Mouse (Mus musculus): ENCODE results near the gene Snap25. TPM values are rescaled to one million over a fixed set of nuclear protein-coding genes. Genes with fewer than 3 reads are reported as not detected.
A peak's percentile ranks its signal among the peaks of the same experiment; 100 is the strongest.

Snap25 gene
- polyA plus RNA-seq, 1 experiment from 2014 or later = 53.5 TPM

DNA sequence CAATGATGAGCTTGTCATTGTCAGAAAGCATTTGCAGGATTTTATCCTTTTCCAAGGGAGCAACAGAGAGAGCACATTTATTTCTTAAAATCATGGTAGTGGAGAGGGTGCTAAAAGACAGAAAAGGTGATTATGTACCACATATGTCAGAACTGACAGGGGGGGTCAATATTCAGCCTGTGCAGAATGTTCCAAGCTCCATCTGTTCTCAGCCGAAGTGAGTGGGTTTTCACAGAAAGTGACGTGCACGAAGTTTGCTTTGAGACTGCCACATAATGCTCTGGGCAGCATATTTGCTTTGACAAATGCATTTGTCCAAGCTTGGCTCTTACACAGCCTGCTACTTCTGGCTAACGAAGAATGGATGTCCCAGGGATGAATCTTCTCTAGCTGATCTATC is 71.1 kb downstream of the Snap25 start:
- ATAC-seq (no peak; the same call in 1 of the 2 replicates), DNase-seq (ENCODE audit: low spot score) (no peak)
- H3K27me3 ChIP-seq (replicated peaks; ENCODE audit: control insufficient read depth, insufficient read depth, low read length) = no peaks in the 10 kb centered on the region
- H3K9ac ChIP-seq (ENCODE audit: low read length) = no peak overlapping the region
- H3K4me2 ChIP-seq (ENCODE audit: low read length) = no peak overlapping the region
- H3K4me1 ChIP-seq (ENCODE audit: control insufficient read depth, insufficient read depth, low read length) = peaks cover 3% of the 10 kb centered on the region; the same call in 1 of the 2 replicates
- no peaks in the 10 kb centered on the region for H3K36me3 ChIP-seq (ENCODE audit: control insufficient read depth, insufficient read depth, low read length)
- no peaks in the 10 kb centered on the region for H3K9me3 ChIP-seq (replicated peaks; ENCODE audit: control insufficient read depth, low read length)
- WGBS = 68% methylated on average over 4 of the region's 4 CpGs
- H3K4me3 ChIP-seq (ENCODE audit: low read depth, low read length) = no peak overlapping the region
- H3K27ac ChIP-seq (ENCODE audit: low read depth, low read length) = no peak overlapping the region

DNA sequence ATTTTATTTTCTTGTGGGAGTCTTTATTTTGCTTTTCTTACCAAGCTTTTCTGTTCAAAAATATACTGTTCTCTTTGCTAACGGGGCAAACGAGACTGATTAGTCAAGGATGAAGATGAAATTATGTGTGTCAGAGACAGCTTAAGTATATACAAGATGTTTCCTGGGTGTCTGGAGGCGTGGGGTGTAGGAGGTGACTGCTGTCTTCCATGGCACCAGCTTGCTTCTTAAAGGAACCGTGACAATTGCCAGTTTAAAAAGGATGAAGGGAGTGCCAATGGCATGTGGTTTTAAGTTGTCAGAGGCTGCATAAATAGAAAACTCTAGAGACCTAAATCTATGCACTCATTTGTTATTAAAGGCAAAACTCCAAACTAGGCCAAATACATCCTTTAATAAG is 75.1 kb downstream of the Snap25 start:
- ATAC-seq (no peak), DNase-seq (ENCODE audit: low spot score) (no peak)
- Histone ChIP-seq H3K9ac (ENCODE audit: low read length) (no peak overlapping the region), H3K4me1 (ENCODE audit: control insufficient read depth, insufficient read depth, low read length) (no peaks in the 10 kb centered on the region), H3K27me3 (replicated peaks; ENCODE audit: control insufficient read depth, insufficient read depth, low read length) (no peaks in the 10 kb centered on the region), H3K36me3 (ENCODE audit: control insufficient read depth, insufficient read depth, low read length) (no peaks in the 10 kb centered on the region), H3K27ac (ENCODE audit: low read depth, low read length) (no peak overlapping the region), H3K9me3 (replicated peaks; ENCODE audit: control insufficient read depth, low read length) (no peaks in the 10 kb centered on the region), H3K4me2 (ENCODE audit: low read length) (no peak overlapping the region), H3K4me3 (ENCODE audit: low read depth, low read length) (no peak overlapping the region)
- 59% methylated on average over 4 of the region's 4 CpGs for WGBS

- H3K9me3 ChIP-seq (replicated peaks; ENCODE audit: control insufficient read depth, low read length) = no peaks in the 10 kb centered on the region
- H3K4me3 ChIP-seq (ENCODE audit: low read depth, low read length) = no peak overlapping the region
- DNase-seq (ENCODE audit: low spot score) = no peak
- no peaks in the 10 kb centered on the region for H3K4me1 ChIP-seq (ENCODE audit: control insufficient read depth, insufficient read depth, low read length)
- H3K36me3 ChIP-seq (ENCODE audit: control insufficient read depth, insufficient read depth, low read length) = no peaks in the 10 kb centered on the region
- H3K27ac ChIP-seq (ENCODE audit: low read depth, low read length) = no peak overlapping the region
- WGBS = 91% methylated on average over 1 of the region's 1 CpGs
- no peaks in the 10 kb centered on the region for H3K27me3 ChIP-seq (replicated peaks; ENCODE audit: control insufficient read depth, insufficient read depth, low read length)
- ATAC-seq = no peak
- no peak overlapping the region for H3K4me2 ChIP-seq (ENCODE audit: low read length)
- H3K9ac ChIP-seq (ENCODE audit: low read length) = no peak overlapping the region
Measured at GRCm38 (mm10) chr2:136796518-136796917, 83.3 kb downstream of the Snap25 start.

DNA sequence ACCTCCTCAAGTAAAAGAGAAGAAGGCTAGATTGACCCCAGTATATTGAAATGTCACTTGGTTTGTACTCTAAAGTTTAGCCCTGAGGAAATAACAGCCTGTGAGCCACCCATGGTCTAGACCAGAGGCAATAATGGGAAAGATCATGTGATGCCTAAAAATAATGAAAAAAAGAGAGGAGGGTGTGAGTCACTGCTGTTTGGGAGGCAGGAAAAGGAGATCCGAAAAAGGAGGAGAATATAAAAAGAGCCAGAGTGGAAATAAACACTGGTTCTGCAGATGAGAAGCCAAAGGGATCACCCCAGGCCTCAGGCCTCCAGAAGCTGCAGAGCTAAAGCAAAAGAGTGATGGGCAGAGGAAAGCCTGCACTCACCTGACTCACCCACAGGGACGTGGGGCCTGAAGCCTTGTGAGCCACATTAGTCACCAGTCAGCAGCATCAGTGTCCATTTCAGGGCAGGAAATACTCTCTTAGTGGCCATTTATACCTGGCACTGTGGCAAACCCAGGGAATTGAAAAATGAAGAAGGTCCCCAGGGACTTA is 85.7 kb downstream of the Snap25 start:
- Histone ChIP-seq H3K9me3 (replicated peaks; ENCODE audit: control insufficient read depth, low read length) (no peaks in the 10 kb centered on the region), H3K27ac (ENCODE audit: low read depth, low read length) (no peak overlapping the region), H3K4me1 (ENCODE audit: control insufficient read depth, insufficient read depth, low read length) (no peaks in the 10 kb centered on the region), H3K4me3 (ENCODE audit: low read depth, low read length) (no peak overlapping the region), H3K4me2 (ENCODE audit: low read length) (no peak overlapping the region), H3K36me3 (ENCODE audit: control insufficient read depth, insufficient read depth, low read length) (no peaks in the 10 kb centered on the region), H3K27me3 (replicated peaks; ENCODE audit: control insufficient read depth, insufficient read depth, low read length) (no peaks in the 10 kb centered on the region), H3K9ac (ENCODE audit: low read length) (no peak overlapping the region)
- WGBS = 69% methylated on average over 2 of the region's 2 CpGs
- ATAC-seq = no peak
- DNase-seq (ENCODE audit: low spot score) = no peak

GRCm38 (mm10) chr2:136801102-136801501 is 87.8 kb downstream of the Snap25 start:
- DNase-seq (ENCODE audit: low spot score) (no peak), ATAC-seq (no peak)
- no peaks in the 10 kb centered on the region for H3K4me1 ChIP-seq (ENCODE audit: control insufficient read depth, insufficient read depth, low read length)
- H3K27me3 ChIP-seq (replicated peaks; ENCODE audit: control insufficient read depth, insufficient read depth, low read length) = no peaks in the 10 kb centered on the region
- no peaks in the 10 kb centered on the region for H3K36me3 ChIP-seq (ENCODE audit: control insufficient read depth, insufficient read depth, low read length)
- no peak overlapping the region for H3K4me2 ChIP-seq (ENCODE audit: low read length)
- H3K27ac ChIP-seq (ENCODE audit: low read depth, low read length) = no peak overlapping the region
- H3K4me3 ChIP-seq (ENCODE audit: low read depth, low read length) = no peak overlapping the region
- H3K9me3 ChIP-seq (replicated peaks; ENCODE audit: control insufficient read depth, low read length) = no peaks in the 10 kb centered on the region
- no peak overlapping the region for H3K9ac ChIP-seq (ENCODE audit: low read length)

DNA sequence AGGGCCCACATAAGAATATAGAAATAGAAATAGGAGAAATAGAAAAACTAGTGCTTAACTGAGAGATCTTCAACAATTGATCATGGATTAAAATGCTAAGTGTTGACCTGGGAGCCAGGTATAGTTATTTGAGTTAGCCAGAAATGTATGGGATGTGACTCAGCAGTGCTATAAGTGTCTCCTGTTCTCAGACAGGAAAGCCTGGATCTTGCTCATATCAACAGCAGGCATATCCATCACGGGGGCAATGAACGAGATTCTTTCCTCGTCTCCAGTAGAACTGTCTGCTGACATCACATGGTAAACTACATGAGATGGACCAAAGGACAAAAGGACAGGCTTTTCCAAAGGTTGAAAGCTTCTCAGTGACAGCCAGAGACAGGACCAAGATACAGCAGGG is 88.8 kb downstream of the Snap25 start:
- Histone ChIP-seq H3K4me3 (ENCODE audit: low read depth, low read length) (no peak overlapping the region), H3K9me3 (replicated peaks; ENCODE audit: control insufficient read depth, low read length) (no peaks in the 10 kb centered on the region), H3K9ac (ENCODE audit: low read length) (no peak overlapping the region), H3K4me2 (ENCODE audit: low read length) (no peak overlapping the region), H3K27ac (ENCODE audit: low read depth, low read length) (no peak overlapping the region), H3K4me1 (ENCODE audit: control insufficient read depth, insufficient read depth, low read length) (no peaks in the 10 kb centered on the region), H3K27me3 (replicated peaks; ENCODE audit: control insufficient read depth, insufficient read depth, low read length) (no peaks in the 10 kb centered on the region), H3K36me3 (ENCODE audit: control insufficient read depth, insufficient read depth, low read length) (no peaks in the 10 kb centered on the region)
- ATAC-seq = no peak
- WGBS = 88% methylated on average over 3 of the region's 3 CpGs
- no peak for DNase-seq (ENCODE audit: low spot score)

DNA sequence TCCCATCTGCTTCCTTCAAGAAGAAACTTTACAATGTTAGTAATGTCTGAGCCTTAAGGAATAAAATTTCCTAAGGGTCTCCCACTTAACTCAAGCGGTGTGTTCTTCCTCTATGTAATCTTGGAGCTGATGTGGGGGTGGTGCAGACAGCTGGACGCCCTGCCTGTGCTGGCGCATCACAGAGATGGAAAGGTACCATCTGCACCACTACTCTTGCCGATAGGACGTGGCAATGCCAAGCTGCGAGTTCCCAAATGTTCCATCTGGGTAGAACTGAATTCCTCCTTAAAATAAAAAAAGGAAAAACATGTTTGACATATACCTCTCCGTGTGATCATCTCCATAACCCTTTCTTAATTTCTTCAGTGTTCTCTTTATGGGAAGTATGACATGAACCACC is 89.9 kb downstream of the Snap25 start:
- Histone ChIP-seq H3K9ac (ENCODE audit: low read length) (no peak overlapping the region), H3K9me3 (replicated peaks; ENCODE audit: control insufficient read depth, low read length) (no peaks in the 10 kb centered on the region), H3K36me3 (ENCODE audit: control insufficient read depth, insufficient read depth, low read length) (no peaks in the 10 kb centered on the region), H3K4me3 (ENCODE audit: low read depth, low read length) (no peak overlapping the region), H3K27me3 (replicated peaks; ENCODE audit: control insufficient read depth, insufficient read depth, low read length) (no peaks in the 10 kb centered on the region), H3K4me1 (ENCODE audit: control insufficient read depth, insufficient read depth, low read length) (no peaks in the 10 kb centered on the region), H3K27ac (ENCODE audit: low read depth, low read length) (no peak overlapping the region), H3K4me2 (ENCODE audit: low read length) (no peak overlapping the region)
- WGBS = 78% methylated on average over 7 of the region's 7 CpGs
- ATAC-seq (no peak; the same call in 1 of the 2 replicates), DNase-seq (ENCODE audit: low spot score) (peak; percentile 27)

GRCm38 (mm10) chr2:136807992-136808726 is 94.9 kb downstream of the Snap25 start:
- no peaks in the 10 kb centered on the region for H3K9me3 ChIP-seq (replicated peaks; ENCODE audit: control insufficient read depth, low read length)
- H3K27me3 ChIP-seq (replicated peaks; ENCODE audit: control insufficient read depth, insufficient read depth, low read length) = no peaks in the 10 kb centered on the region
- no peak overlapping the region for H3K27ac ChIP-seq (ENCODE audit: low read depth, low read length)
- ATAC-seq (no peak), DNase-seq (ENCODE audit: low spot score) (peak; percentile 6)
- 81% methylated on average over 8 of the region's 8 CpGs for WGBS
- no peaks in the 10 kb centered on the region for H3K36me3 ChIP-seq (ENCODE audit: control insufficient read depth, insufficient read depth, low read length)
- H3K4me2 ChIP-seq (ENCODE audit: low read length) = no peak overlapping the region
- H3K4me3 ChIP-seq (ENCODE audit: low read depth, low read length) = no peak overlapping the region
- no peak overlapping the region for H3K9ac ChIP-seq (ENCODE audit: low read length)
- no peaks in the 10 kb centered on the region for H3K4me1 ChIP-seq (ENCODE audit: control insufficient read depth, insufficient read depth, low read length)

DNA sequence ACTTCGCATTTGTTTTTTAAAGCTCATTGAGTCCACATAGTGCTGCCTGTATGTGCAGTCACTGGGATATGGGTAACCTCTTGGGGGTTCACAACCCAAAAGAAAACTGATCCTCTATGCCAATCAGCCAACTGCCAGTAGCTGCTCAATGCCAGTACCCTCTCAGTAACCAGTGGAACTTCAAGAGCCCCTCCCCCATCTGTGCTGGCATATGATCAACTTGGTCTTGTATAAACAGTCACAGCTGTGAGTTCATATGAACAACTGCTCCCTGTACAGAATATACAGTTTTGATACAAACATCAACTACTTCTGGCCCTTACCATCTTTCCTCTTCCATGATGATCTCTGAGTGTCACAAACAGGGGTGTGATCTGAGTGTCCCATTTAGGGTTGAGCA is 98.1 kb downstream of the Snap25 start:
- Histone ChIP-seq H3K4me2 (ENCODE audit: low read length) (no peak overlapping the region), H3K4me3 (ENCODE audit: low read depth, low read length) (no peak overlapping the region), H3K27me3 (replicated peaks; ENCODE audit: control insufficient read depth, insufficient read depth, low read length) (no peaks in the 10 kb centered on the region), H3K27ac (ENCODE audit: low read depth, low read length) (no peak overlapping the region), H3K9me3 (replicated peaks; ENCODE audit: control insufficient read depth, low read length) (no peaks in the 10 kb centered on the region), H3K36me3 (ENCODE audit: control insufficient read depth, insufficient read depth, low read length) (no peaks in the 10 kb centered on the region), H3K9ac (ENCODE audit: low read length) (no peak overlapping the region), H3K4me1 (ENCODE audit: control insufficient read depth, insufficient read depth, low read length) (no peaks in the 10 kb centered on the region)
- ATAC-seq (no peak), DNase-seq (ENCODE audit: low spot score) (peak; percentile 27)
- 93% methylated on average over 1 of the region's 1 CpGs for WGBS

Data from forebrain, embryonic 14.5 days (tissue).